Mouse (Mus musculus) forebrain, embryonic 16.5 days (tissue): ENCODE measurements around the gene Serpinf1. TPM values are rescaled to one million over a fixed set of nuclear protein-coding genes. Genes with fewer than 3 reads are reported as not detected.
A peak's percentile ranks its signal among the peaks of the same experiment; 100 is the strongest.
"Not testable (repeated sequence)": the region's sequence is repeated elsewhere in the genome, so short reads cannot be mapped to it uniquely, and the experiment has no call there.

Experiments used
- ATAC-seq: fragments of 200-750 bp; cut with Nextera tagmentation; 2 replicates; pipeline ENCODE4 v1.8.0; 2017; ENCODE audit warnings: mild to moderate bottlenecking, moderate library complexity
- H3K27ac ChIP-seq: fragments of 300-500 bp; sonication (generic); 2 replicates; pipeline ENCODE4 v1.5.1; 2014; ENCODE audit warnings: low read length, control low read depth
- H3K27me3 ChIP-seq: fragments of 300-500 bp; sonication (generic); replicated peaks from 2 replicates; pipeline ENCODE4 v1.6.1; 2014; ENCODE audit warnings: low read length; ENCODE audit not compliant: control insufficient read depth, insufficient read depth
- H3K36me3 ChIP-seq: fragments of 300-500 bp; sonication (generic); 2 replicates; pipeline ENCODE4 v1.6.1; 2014; ENCODE audit not compliant: control insufficient read depth, insufficient read depth
- H3K4me1 ChIP-seq: fragments of 300-500 bp; sonication (generic); replicated peaks from 2 replicates; pipeline ENCODE4 v1.6.1; 2014; ENCODE audit warnings: low read length; ENCODE audit not compliant: control insufficient read depth, insufficient read depth
- H3K4me2 ChIP-seq: fragments of 300-500 bp; sonication (generic); 2 replicates; pipeline ENCODE4 v1.6.1; 2014; ENCODE audit warnings: mild to moderate bottlenecking, low read length, control low read depth
- H3K4me3 ChIP-seq: fragments of 300-500 bp; sonication (generic); replicated peaks from 2 replicates; pipeline ENCODE4 v1.5.1; 2014; ENCODE audit warnings: mild to moderate bottlenecking, low read length, control low read depth
- H3K9ac ChIP-seq: fragments of 300-500 bp; sonication (generic); replicated peaks from 2 replicates; pipeline ENCODE4 v1.6.1; 2014; ENCODE audit warnings: low read depth, low read length, control low read depth
- H3K9me3 ChIP-seq: fragments of 300-500 bp; sonication (generic); 2 replicates; pipeline ENCODE4 v1.6.1; 2016; ENCODE audit warnings: low read length; ENCODE audit not compliant: control insufficient read depth
- WGBS: fragments of 180-500 bp; shearing (Covaris S2); extraction: QIAGEN DNeasy Blood & Tissue Kit; methylation state at CpG from one replicate; pipeline ENCODE4 v1.1.7; 2014; 5-methylcytosine and 5-hydroxymethylcytosine counted together
- polyA plus RNA-seq: library from polyadenylated mRNA; unstranded; fragments of >200 nt; fragmentation: Nextera tagmentation; extraction: Ambion mirVana; gene quantifications from 2 replicates; pipeline ENCODE4 v1.2.1, GENCODE M21; 2015

The Serpinf1 gene
- polyA plus RNA-seq, 1 experiment from 2014 or later = 24.3 TPM

- no peak overlapping the region for H3K9ac ChIP-seq
- H3K4me1 ChIP-seq = peaks cover 35% of the 10 kb centered on the region
- WGBS = 17% methylated on average over 3 of the region's 3 CpGs
- no peak overlapping the region for H3K4me3 ChIP-seq
- ATAC-seq = no peak
- H3K27ac ChIP-seq = no peak overlapping the region
- H3K9me3 ChIP-seq = no peaks in the 10 kb centered on the region
- H3K4me2 ChIP-seq = no peak overlapping the region
- no peaks in the 10 kb centered on the region for H3K27me3 ChIP-seq
- no peaks in the 10 kb centered on the region for H3K36me3 ChIP-seq
These were observed 35.7 kb upstream of the Serpinf1 start for GRCm38 (mm10) chr11:75458169-75458568.

- WGBS = 88% methylated on average over 7 of the region's 7 CpGs
- Histone ChIP-seq H3K4me1 (peaks cover 21% of the 10 kb centered on the region), H3K9ac (no peak overlapping the region), H3K36me3 (no peaks in the 10 kb centered on the region), H3K4me2 (no peak overlapping the region), H3K9me3 (no peaks in the 10 kb centered on the region), H3K27me3 (no peaks in the 10 kb centered on the region), H3K27ac (no peak overlapping the region), H3K4me3 (no peak overlapping the region)
- ATAC-seq = no peak
These were observed 34.0 kb upstream of the Serpinf1 start for GRCm38 (mm10) chr11:75456440-75456871.

DNA sequence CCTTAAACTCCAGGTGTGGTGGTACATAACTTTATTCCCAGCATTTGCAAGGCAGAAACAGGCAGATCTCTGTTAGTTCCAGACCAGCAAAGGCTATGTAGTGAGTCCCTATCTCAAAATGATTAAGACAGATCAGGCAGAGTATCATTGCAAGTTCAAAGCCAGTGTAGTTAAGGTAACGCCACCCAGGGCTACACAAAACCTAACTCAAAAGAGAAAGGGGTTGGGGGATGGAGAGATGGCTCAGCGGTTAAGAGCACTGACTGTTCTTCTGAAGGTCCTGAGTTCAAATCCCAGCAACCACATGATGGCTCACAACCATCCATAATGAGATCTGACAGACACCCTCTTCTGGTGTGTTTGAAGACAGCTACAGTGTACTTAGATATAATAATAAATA lies 33.5 kb upstream of the Serpinf1 start:
- WGBS = 86% methylated on average over 2 of the region's 2 CpGs

GRCm38 (mm10) chr11:75455041-75455736 lies 32.7 kb upstream of the Serpinf1 start:
- peaks cover 23% of the 10 kb centered on the region for H3K4me1 ChIP-seq
- peak overlapping the region; percentile 80 for H3K9ac ChIP-seq
- peak overlapping the region; percentile 86 for H3K4me3 ChIP-seq
- peak overlapping the region; percentile 100 for H3K4me2 ChIP-seq
- no peak for ATAC-seq
- no peaks in the 10 kb centered on the region for H3K36me3 ChIP-seq
- no peaks in the 10 kb centered on the region for H3K27me3 ChIP-seq
- no peaks in the 10 kb centered on the region for H3K9me3 ChIP-seq
- 78% methylated on average over 10 of the region's 10 CpGs for WGBS
- 0 out of 2 replicates have a peak overlapping the region, but pooled peaks have one; percentile 0 for H3K27ac ChIP-seq

More for the DNA sequence above, 33.5 kb upstream of the Serpinf1 start:
- H3K36me3 ChIP-seq, H3K9ac ChIP-seq, H3K27ac ChIP-seq, H3K9me3 ChIP-seq, H3K4me2 ChIP-seq, ATAC-seq, H3K4me3 ChIP-seq, H3K27me3 ChIP-seq: not testable (repeated sequence)
- H3K4me1 ChIP-seq = peaks cover 21% of the 10 kb centered on the region

DNA sequence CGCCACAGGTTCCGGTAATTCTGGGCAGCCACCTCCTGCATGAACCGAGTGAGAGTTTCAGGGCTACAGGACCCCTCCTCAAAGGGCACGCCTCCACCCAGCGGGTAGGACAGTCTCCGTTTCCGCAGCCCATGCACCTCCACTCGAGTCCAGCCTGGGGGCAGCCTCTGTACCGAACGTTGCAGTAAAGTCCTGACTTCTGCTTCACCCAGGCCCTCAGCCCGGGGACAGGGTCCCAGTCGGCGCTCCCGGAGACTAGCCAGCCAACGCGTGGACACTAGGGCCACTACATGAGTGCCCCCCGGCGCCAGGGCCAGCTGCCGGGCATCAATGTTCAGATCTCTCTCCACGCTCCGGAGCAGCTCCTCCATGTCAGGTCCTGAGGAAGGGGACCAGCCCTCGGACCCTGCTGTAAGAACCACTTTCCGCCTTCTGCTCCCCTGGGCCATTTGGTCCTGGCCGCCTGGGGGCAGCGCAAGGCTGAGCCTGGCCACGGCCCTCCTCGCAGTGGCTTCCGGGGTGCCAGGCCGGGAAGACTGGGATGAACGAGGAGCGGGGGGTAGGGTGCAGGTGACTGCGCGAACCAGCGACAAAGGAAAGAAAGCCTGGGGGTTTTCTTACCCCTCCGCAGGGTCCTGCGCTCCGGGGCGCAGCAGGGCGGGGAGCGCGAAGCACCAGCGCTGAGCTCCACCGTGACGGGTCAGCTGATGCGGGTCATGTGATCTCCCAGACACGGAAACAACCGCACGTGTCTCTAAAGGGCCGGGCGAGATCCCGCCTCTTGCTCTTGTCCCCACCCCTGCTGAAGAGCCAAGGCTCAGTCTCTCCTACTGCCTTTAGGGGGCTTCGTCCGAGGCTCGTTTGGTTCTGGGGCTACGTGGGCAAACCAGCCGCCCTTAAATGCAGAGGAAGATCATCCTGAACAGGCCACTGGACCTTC lies 31.8 kb upstream of the Serpinf1 start, which contains the start of gene Wdr81:
Wdr81 (minus strand) TSS at position 727 of the 940 bp plus-strand sequence.
- WGBS = 2% methylated on average over 56 of the region's 56 CpGs

DNA sequence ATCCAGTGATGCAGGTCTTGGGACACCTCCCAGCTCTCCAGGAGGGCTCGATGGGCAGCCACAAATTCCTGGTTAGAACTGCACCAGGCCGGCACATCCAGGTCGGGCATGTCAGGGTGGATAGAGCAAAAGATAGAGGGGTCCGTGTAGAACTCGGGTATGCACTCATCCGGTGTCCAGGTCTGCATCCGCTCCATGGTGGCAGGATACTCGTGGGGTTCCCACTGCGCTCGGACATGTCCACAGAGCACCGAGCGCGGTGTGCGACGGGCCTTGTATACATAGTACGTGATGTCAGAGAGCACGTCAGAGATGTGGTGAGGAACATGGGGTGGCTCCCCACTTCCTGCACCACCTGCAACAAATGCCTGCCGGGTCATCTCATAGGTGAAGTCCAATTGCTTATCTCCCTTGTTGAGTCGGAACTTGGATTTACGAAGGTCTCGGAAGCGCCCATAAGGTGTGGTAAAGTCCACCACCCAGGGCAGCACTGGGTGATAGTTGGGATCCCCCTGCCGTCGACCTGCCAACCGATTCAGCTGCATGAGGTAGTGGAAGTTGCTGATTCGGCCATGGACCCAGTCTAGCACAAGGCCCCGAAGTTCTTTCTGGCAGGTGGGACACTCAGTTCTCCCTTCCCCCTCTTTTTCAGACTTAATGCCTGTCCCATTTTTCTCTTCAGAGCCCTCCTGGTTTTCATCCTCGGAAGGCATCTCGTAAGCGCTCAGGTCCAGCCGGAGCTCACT lies 30.5 kb upstream of the Serpinf1 start:
- 93% methylated on average over 31 of the region's 31 CpGs for WGBS
- Histone ChIP-seq H3K4me2 (no peak overlapping the region; the same call in 1 of the 2 replicates), H3K4me1 (peaks cover 22% of the 10 kb centered on the region), H3K27me3 (no peaks in the 10 kb centered on the region), H3K4me3 (no peak overlapping the region), H3K9ac (no peak overlapping the region), H3K9me3 (no peaks in the 10 kb centered on the region), H3K27ac (no peak overlapping the region), H3K36me3 (peaks cover 9% of the 10 kb centered on the region)
- ATAC-seq = no peak

More for the DNA sequence above, 31.8 kb upstream of the Serpinf1 start, which contains the start of gene Wdr81:
- no peaks in the 10 kb centered on the region for H3K27me3 ChIP-seq
- H3K27ac ChIP-seq = peak within 1 kb of the TSS; percentile 30; the same call in 1 of the 2 replicates
- peaks cover under 1% of the 10 kb centered on the region; the same call in 1 of the 2 replicates for H3K36me3 ChIP-seq
- H3K4me2 ChIP-seq = peak within 1 kb of the TSS; percentile 100
- ATAC-seq = peak; percentile 97
- H3K4me3 ChIP-seq = peak within 1 kb of the TSS; percentile 86
- H3K4me1 ChIP-seq = peaks cover 22% of the 10 kb centered on the region
- no peaks in the 10 kb centered on the region for H3K9me3 ChIP-seq
- peak within 1 kb of the TSS; percentile 80 for H3K9ac ChIP-seq

DNA sequence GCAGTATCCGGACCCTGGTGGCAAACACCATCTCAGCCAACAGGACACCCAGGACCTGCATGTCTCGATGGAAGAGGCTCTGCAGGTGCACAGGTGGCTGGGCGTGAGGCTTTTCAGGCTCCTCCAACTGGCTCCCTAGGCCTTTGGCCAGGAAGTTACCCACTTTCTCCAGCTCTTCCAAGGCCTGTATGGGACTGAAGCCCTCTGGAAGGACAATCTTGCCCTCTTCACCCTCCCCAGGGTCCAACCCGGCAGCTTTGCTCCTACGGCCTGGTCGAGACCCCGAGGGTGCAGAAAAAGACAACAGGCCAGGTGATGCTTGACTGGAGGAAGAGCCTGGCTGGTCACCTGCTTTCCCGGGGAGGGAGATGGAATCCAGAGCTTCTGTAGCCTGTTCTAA lies 29.6 kb upstream of the Serpinf1 start:
- no peak overlapping the region for H3K4me3 ChIP-seq
- ATAC-seq = no peak
- no peak overlapping the region for H3K4me2 ChIP-seq
- H3K9ac ChIP-seq = no peak overlapping the region
- H3K27ac ChIP-seq = no peak overlapping the region
- peaks cover 11% of the 10 kb centered on the region for H3K36me3 ChIP-seq
- H3K9me3 ChIP-seq = no peaks in the 10 kb centered on the region
- H3K4me1 ChIP-seq = peaks cover 22% of the 10 kb centered on the region
- WGBS = 95% methylated on average over 8 of the region's 8 CpGs
- H3K27me3 ChIP-seq = no peaks in the 10 kb centered on the region

- no peak for ATAC-seq
- no peaks in the 10 kb centered on the region for H3K9me3 ChIP-seq
- H3K27ac ChIP-seq = no peak overlapping the region
- peaks cover 22% of the 10 kb centered on the region for H3K4me1 ChIP-seq
- H3K27me3 ChIP-seq = no peaks in the 10 kb centered on the region
- 88% methylated on average over 15 of the region's 15 CpGs for WGBS
- no peak overlapping the region for H3K4me3 ChIP-seq
- H3K4me2 ChIP-seq = no peak overlapping the region
- H3K9ac ChIP-seq = no peak overlapping the region
- H3K36me3 ChIP-seq = peaks cover 11% of the 10 kb centered on the region
These were observed 28.4 kb upstream of the Serpinf1 start for GRCm38 (mm10) chr11:75450936-75451335.
